Mouse (Mus musculus): ENCODE results near the gene Corin.

DNA sequence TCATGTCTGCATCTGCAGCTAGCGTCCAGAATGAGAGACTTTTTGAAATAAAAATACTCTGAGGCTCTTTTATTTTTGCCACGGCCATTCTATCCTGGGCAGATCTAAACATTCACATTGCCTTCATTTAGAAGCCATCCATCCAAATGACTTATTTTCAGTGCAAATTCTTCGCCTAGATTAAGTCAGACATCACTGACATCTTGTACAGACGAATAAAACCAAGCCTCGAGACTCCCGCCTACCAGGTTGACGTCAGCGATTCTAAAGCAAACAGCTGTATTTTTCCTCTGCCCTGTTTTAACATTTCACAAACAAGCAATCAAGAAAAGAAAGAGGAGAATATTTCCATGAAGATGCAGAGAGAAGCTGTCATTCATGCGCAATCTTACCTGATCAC lies 100.9 kb downstream of the Corin start:
- no peak for TF ChIP-seq POLR2A (IDR thresholded peaks at IDR 0.05; ENCODE audit: control insufficient read depth, extremely low read depth, insufficient read depth, low read length, poor library complexity)
- TF ChIP-seq CTCF (IDR thresholded peaks at IDR 0.05; ENCODE audit: borderline replicate concordance, control insufficient read depth, extremely low read depth, insufficient read depth, low read length, poor library complexity): no peak

Measured in thymus, adult 2 months (tissue).